29 mouse cellular contexts compared by ENCODE assay signal in the genomic region with DNA sequence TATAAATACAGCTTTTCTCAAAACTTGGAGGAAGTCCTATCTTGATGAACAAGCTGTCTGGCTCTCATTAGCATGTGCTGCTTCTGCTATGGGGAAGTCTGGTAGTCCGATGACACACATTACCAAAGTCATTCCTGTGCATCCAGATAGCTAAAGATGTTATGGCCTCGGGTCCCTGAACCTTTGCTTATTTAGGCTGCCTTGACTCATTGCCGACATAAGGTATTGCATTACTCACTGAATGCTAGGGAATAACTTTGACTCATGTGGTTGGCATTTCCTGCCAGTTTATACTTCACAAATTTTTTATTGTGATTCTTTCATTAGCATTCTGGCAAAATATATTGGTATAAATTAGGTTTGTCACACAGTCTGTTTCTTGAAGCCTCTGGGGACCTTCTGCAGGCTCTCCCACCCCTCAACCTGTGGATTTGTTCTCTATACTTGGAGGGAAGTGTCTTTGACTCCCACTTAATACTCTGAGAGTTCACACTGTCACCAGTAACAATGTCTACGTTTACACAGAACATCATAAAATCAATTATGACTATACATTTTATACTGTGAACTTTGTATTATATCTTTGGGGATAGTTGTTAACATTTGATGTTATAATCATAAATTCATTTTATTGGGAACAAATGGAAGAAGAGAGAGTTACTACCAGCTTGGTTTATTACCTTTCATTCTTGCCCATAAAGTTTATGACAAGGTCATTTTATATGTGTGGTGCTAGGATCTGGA. TPM values are rescaled to one million over a fixed set of nuclear protein-coding genes. Genes with fewer than 3 reads are reported as not detected.
A peak's percentile ranks its signal among the peaks of the same experiment; 100 is the strongest.
DNase-seq lines count a peak whose midpoint lies in the region; ATAC-seq and TF ChIP-seq lines count a peak whose summit lies in the region.
"Had no signal": no experiment of that assay in that cellular context is flagged by ENCODE, and none has a peak within 500 bp of the region (broad histone marks: within the 10 kb centered on the region; RNA-seq: fewer than 3 reads in every experiment).

No protein-coding gene starts in this region.

- peaks cover 19% of the 10 kb centered on the region for H3K79me2 ChIP-seq in myocyte (ENCODE audit: control insufficient read depth, insufficient read depth)

- H3K4me1 ChIP-seq in liver, postnatal 0 days (ENCODE audit: insufficient read depth) = no peaks in the 10 kb centered on the region
- H3K4me1 ChIP-seq in heart, embryonic 12.5 days (replicated peaks) = no peaks in the 10 kb centered on the region
- H3K4me1 ChIP-seq: forebrain, embryonic 15.5 days; heart, embryonic 10.5 days; hindbrain, embryonic 10.5 days; liver, embryonic 13.5 days; midbrain, embryonic 10.5 days had no signal

- H3K9ac ChIP-seq in liver, postnatal 0 days (replicated peaks) = no peak overlapping the region
- no peak overlapping the region for H3K9ac ChIP-seq in heart, embryonic 12.5 days
- H3K9ac ChIP-seq: embryonic facial prominence, embryonic 13.5 days; forebrain, embryonic 15.5 days; liver, embryonic 13.5 days; lung, embryonic 14.5 days had no signal

- intact Hi-C loops in heart, postnatal 10 days (cut with DNase I) = no loop called here

- H3K27me3 ChIP-seq in myocyte (ENCODE audit: control insufficient read depth, insufficient read depth, insufficient read length) = no peaks in the 10 kb centered on the region
- H3K27me3 ChIP-seq in liver, postnatal 0 days (ENCODE audit: insufficient read depth, low read length) = no peaks in the 10 kb centered on the region
- no peaks in the 10 kb centered on the region for H3K27me3 ChIP-seq in heart, embryonic 12.5 days (replicated peaks)
- H3K27me3 ChIP-seq: embryonic facial prominence, embryonic 13.5 days; forebrain, embryonic 15.5 days; liver, embryonic 13.5 days had no signal

- 59% methylated on average over 4 of the region's 4 CpGs for WGBS in liver, postnatal 0 days (ENCODE audit: insufficient replicate concordance)
- WGBS in heart, embryonic 12.5 days = 74% methylated on average over 4 of the region's 4 CpGs

- no peak overlapping the region for H3K4me3 ChIP-seq in myocyte
- H3K4me3 ChIP-seq in liver, postnatal 0 days (ENCODE audit: low read depth, low read length) = no peak overlapping the region
- no peak overlapping the region for H3K4me3 ChIP-seq in heart, embryonic 12.5 days
- H3K4me3 ChIP-seq: embryonic facial prominence, embryonic 13.5 days; forebrain, embryonic 15.5 days; heart, embryonic 10.5 days; hindbrain, embryonic 10.5 days; layer of hippocampus, adult 2 months; liver, embryonic 13.5 days; midbrain, embryonic 10.5 days had no signal

- TF ChIP-seq POLR2A in myocyte (IDR thresholded peaks at IDR 0.05; ENCODE audit: insufficient read length, low read depth) = no peak

- peak overlapping the region; percentile 16 for H3K4me2 ChIP-seq in myocyte (ENCODE audit: low read depth)
- H3K4me2 ChIP-seq in liver, postnatal 0 days (ENCODE audit: low read depth, low read length) = no peak overlapping the region
- H3K4me2 ChIP-seq in heart, embryonic 12.5 days = no peak overlapping the region
- H3K4me2 ChIP-seq: embryonic facial prominence, embryonic 13.5 days; forebrain, embryonic 15.5 days; liver, embryonic 13.5 days; lung, embryonic 14.5 days had no signal

- H3K9me3 ChIP-seq in liver, postnatal 0 days (ENCODE audit: low read length) = no peaks in the 10 kb centered on the region
- H3K9me3 ChIP-seq in heart, embryonic 12.5 days (replicated peaks) = no peaks in the 10 kb centered on the region
- H3K9me3 ChIP-seq: embryonic facial prominence, embryonic 13.5 days; forebrain, embryonic 15.5 days; heart, embryonic 10.5 days; hindbrain, embryonic 10.5 days; liver, embryonic 13.5 days; midbrain, embryonic 10.5 days had no signal

- TF ChIP-seq EP300 in liver, postnatal 0 days (IDR thresholded peaks at IDR 0.05; ENCODE audit: low read depth) = no peak

- peaks cover 36% of the 10 kb centered on the region for H3K36me3 ChIP-seq in myocyte (ENCODE audit: control insufficient read depth, insufficient read depth)
- H3K36me3 ChIP-seq in liver, postnatal 0 days (replicated peaks; ENCODE audit: insufficient read depth, low read length) = no peaks in the 10 kb centered on the region; the same call in 1 of the 2 replicates
- peaks cover 33% of the 10 kb centered on the region for H3K36me3 ChIP-seq in heart, embryonic 12.5 days
- H3K36me3 ChIP-seq: forebrain, embryonic 15.5 days; liver, embryonic 13.5 days had no signal

- TF ChIP-seq CTCF in liver, postnatal 0 days (IDR thresholded peaks at IDR 0.05; ENCODE audit: low read depth) = no peak

- H3ac ChIP-seq in myocyte (ENCODE audit: control insufficient read depth, insufficient read length) = no peak overlapping the region

- no peak overlapping the region for H3K27ac ChIP-seq in liver, postnatal 0 days (ENCODE audit: low read depth)
- H3K27ac ChIP-seq in heart, embryonic 12.5 days (ENCODE audit: poor library complexity, severe bottlenecking) = no peak overlapping the region
- H3K27ac ChIP-seq: embryonic facial prominence, embryonic 13.5 days; forebrain, embryonic 15.5 days; heart, embryonic 10.5 days; hindbrain, embryonic 10.5 days; hindbrain, postnatal 0 days; layer of hippocampus, adult 2 months; liver, embryonic 13.5 days; macrophage; midbrain, embryonic 10.5 days; stomach, postnatal 0 days had no signal

- peak; percentile 57 for DNase-seq in 416B (ENCODE audit: low read depth)
- DNase-seq in Muller cell, postnatal 12 days (ENCODE audit: inconsistent ontology term) = peak; percentile 79
- peak; percentile 40 for DNase-seq in gonadal fat pad, adult 2 months (ENCODE audit: low read depth)
- no peak for DNase-seq in liver, postnatal 0 days
- DNase-seq in heart, postnatal 10 days = no peak
- DNase-seq: adrenal gland, postnatal 14 days; cerebellum, adult 2 months; cerebellum, postnatal 36 days; embryo, embryonic 11 days; gastrocnemius, postnatal 10 days; kidney, adult 2 months; kidney, postnatal 10 days; liver, embryonic 13.5 days; lung, embryonic 14.5 days; right cerebral cortex, postnatal 4 days; thymus, adult 2 months; thymus, postnatal 4 days had no signal

- no peak for ATAC-seq in liver, postnatal 0 days
- no peak for ATAC-seq in heart, embryonic 12.5 days (ENCODE audit: insufficient number of reproducible peaks, low FRiP score)
- ATAC-seq: forebrain, embryonic 15.5 days; hindbrain, postnatal 0 days; midbrain, embryonic 16.5 days had no signal

TF ChIP-seq in myocyte, 11 proteins besides CTCF, POLR2A, EP300 and RAD21:
- TF ChIP-seq USF1 (IDR thresholded peaks at IDR 0.05; ENCODE audit: low read depth) (no peak), TCF12 (IDR thresholded peaks at IDR 0.05; ENCODE audit: insufficient read depth, poor library complexity, severe bottlenecking) (no peak), MYOG (IDR thresholded peaks at IDR 0.05; ENCODE audit: control insufficient read depth in 1 of 3, insufficient read depth in 1 of 3, insufficient read length in 2 of 3, low read depth in 2 of 3) (no peak), E2F4 (IDR thresholded peaks at IDR 0.05; ENCODE audit: insufficient read depth) (no peak), CEBPB (IDR thresholded peaks at IDR 0.05; ENCODE audit: insufficient read depth, poor library complexity, severe bottlenecking) (0 out of 2 replicates have a peak, but pooled peaks have one; percentile 32)

RNA-seq across cellular contexts. Expression of a gene that starts 33.1 kb away (rescaled TPM):
- 4.0 and 5.4 TPM in 2 replicates for polyA plus RNA-seq in gonadal fat pad, adult 2 months (2012; rRNA removed)
- 13.9 TPM for polyA plus RNA-seq in myocyte (2012; fragmentation: generic; extraction: Trizol)
- 4.0 and 5.7 TPM in 2 replicates for polyA plus RNA-seq in liver, postnatal 0 days (2015; fragmentation: Nextera tagmentation; extraction: Ambion mirVana)
- total RNA-seq in heart, postnatal 10 days (2021) = 10 to 100 TPM; 14.3 to 16.0 TPM
- polyA plus RNA-seq in heart, embryonic 12.5 days (2016; fragmentation: Nextera tagmentation; extraction: Ambion mirVana) = 39.8 and 40.4 TPM in 2 replicates

Comparison
In these comparisons a context has a peak if more than half of its experiments do, and no peak if none do; other contexts are left out.
1. DNase-seq: peak in 416B (single experiment), Muller cell, postnatal 12 days (single experiment) and gonadal fat pad, adult 2 months (single experiment); none in liver, postnatal 0 days (single experiment) and heart, postnatal 10 days (0 of 2).